Mouse (Mus musculus) left cerebral cortex, postnatal 10 days (tissue): ENCODE measurements at regions not wholly inside any gene's neighbourhood (a gene's known extent, or its start where the extent isn't known, plus 50 kb on each side); places are given as distances from the start of the nearest gene placed in this dataset.
"Not testable (repeated sequence)": the region's sequence is repeated elsewhere in the genome, so short reads cannot be mapped to it uniquely, and the experiment has no call there.

Experiments used
- DNase-seq, 2 experiments: peaks; one replicate each; pipeline ENCODE4 v3.0.0; 2021 to 2022; ENCODE audit warnings: low spot score in 2 of 2, mixed read lengths in 1 of 2; ENCODE audit errors: extremely low spot score in 1 of 2
- intact Hi-C: fragments of 180-260 bp; cut with DNase I; formaldehyde crosslinking; loops from one replicate; pipeline ENCODE4 v1.15.1; 2025

DNA sequence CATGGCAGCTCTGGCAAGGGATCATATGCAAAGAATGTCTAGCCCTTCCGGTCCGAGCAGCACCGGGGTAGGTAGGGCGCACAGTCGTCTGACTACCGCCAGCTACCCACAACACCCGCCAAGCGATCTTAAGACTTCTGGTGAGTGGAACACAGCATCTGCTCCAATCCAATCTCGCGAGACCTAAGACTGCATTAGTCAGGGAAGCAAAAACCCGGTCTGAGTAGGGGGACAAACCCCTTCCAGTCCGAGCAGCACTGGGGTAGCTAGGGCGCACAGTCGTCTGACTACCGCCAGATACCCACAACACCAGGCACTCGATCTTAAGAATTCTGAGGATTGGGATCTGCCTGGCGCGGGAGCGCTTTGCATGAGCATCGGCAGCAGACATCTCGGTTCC is 57.1 kb downstream of the Nap1l2 start:
- intact Hi-C loops, DNase-seq: not testable (repeated sequence)

DNA sequence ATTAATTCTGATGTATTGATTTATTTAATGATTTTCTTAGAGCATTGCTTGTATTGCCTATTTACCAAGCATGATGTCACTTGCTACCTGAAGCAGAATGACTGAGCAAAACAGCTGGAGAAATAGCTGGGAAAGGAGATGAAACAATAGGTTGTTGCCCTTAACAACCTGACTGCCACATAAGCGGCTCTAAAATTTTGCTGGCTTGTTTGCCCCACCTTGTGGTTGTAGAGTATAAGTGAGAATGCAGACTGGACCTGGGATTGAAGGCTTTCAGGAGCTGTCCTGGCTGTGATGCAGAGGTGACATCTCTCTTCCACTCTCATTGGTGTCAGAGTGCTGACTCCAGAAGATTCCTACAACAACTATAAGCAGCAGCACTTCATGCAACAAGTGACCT is 77.3 kb downstream of the Nap1l2 start:
- intact Hi-C loops: no loop called here
- DNase-seq: no peak

DNA sequence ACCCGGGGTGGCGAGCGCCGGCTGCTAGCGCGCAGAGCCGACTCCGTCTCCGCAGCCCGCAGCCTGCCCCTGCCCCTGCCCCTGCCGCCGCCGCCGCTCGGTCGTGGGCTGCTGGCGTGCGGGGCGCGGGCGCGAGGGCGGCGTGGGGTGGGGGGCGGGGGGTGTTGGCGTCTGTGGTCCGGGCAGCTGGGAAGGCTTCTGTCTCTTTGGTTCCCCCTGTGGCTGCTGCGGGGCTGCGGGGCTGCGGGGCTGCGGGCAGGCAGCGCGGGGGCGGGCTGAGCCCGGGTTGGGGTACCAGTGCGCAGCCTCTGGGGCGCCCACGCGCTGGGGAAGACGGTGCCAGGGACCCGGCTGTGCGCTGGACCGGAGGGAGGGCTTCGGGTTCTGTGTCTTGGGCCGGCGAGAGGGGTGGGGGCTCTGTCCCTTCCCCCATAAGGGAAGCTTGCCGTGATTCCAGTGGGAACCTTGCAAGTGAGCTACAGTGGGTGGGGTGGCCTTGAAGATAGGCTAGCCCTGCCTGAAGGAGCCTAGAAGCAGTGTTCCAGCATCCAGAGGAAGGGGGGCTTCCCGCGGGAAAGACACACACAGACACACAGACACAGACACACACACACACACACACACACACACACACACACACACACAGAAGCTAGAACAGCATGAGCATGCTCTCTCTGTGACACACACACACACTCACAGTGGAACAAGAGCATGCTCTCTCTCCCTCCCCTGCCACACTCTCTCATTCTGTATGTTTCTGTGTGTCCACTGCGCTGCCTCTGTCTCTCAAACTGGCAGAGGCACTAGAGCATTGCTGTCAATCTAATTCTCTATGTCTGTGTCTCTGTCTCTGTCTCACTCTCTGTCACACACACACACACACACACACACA is 118.5 kb downstream of the Nap1l2 start:
- intact Hi-C loops, DNase-seq: not testable (repeated sequence)

DNA sequence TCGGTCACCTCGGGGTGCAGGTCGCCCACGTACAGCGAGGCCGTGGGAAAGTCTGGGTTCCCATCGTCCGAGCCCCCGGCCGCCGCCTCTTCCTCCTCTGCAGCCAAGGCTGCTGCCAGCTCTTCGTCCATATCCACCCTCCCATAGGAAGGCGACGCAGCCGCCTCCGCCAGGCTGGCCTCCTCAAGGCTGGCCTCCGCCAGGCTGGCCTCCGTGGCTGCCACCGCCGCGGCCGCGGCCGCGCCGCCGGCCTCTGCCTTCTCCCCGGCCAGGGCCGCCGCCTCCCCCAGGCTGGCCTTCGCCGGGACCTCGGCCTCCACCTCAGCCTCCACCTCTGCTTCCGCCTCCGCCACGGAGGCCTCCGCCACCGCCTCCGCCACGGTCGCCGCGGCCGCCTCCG is 119.3 kb downstream of the Nap1l2 start:
- intact Hi-C loops: not testable (repeated sequence)

DNA sequence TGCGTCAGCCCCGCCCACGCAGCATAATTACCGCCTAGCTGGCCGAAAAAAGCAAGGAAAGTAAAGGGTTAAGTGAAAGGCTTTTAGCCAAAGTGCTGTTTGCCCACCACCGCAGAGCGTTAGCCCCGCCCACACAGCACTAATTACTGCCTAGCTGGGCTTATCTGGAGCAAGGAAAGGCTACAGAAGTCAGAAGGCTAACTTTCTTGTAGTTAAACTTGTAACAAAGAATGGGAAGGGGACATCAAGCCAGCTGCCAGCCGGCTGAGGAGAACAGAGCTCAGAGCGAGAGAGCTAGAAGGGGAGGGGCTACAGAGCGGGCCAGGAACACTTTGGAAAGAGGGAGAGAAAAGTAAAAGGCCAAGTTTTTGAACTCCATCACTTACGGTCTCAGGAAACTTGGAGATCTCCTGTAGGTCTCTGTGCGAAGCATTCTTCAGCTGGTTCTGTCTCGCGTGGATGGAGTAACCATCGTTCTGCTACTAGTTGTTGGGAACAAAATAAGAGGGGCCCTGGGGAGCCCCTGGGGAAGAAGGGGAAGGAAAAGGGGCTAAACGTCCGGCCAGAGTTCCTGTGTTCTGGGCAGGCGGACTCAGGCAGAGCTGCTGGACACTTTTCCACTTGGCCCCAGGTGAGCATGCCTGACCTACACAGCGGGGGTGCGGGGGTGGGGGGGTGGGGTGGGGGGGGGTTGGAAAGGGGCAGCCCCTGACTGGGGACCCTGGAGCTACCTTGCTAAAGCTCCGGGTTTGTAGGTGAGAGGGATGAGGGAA is 98.3 kb downstream of the 1700018G05Rik start:
- peak in 1 of 2 experiments; percentile 30 for DNase-seq
- intact Hi-C loops: no loop called here

More for the DNA sequence above, 119.3 kb downstream of the Nap1l2 start:
- DNase-seq: not testable (repeated sequence)

DNA sequence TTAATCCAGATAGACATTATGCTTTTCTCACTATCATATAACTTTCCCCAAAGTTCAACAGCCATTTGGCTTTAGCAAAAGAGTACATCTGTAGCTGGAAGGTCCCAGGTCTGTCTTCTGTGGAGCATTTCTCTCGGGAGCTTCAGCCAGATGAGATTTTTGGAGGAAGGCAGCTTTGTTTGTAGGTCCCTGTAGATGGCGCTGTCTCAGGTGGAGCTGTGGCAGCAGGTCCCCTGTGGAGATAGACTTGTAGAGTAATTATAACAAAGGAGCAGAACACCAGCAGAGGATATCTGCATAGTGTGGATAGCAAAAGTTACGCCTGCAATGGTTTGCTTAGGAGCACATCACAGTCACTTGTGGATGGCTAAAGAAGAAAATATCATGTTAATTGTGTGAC is 97.3 kb downstream of the 1700018G05Rik start:
- DNase-seq, intact Hi-C loops: not testable (repeated sequence)

DNA sequence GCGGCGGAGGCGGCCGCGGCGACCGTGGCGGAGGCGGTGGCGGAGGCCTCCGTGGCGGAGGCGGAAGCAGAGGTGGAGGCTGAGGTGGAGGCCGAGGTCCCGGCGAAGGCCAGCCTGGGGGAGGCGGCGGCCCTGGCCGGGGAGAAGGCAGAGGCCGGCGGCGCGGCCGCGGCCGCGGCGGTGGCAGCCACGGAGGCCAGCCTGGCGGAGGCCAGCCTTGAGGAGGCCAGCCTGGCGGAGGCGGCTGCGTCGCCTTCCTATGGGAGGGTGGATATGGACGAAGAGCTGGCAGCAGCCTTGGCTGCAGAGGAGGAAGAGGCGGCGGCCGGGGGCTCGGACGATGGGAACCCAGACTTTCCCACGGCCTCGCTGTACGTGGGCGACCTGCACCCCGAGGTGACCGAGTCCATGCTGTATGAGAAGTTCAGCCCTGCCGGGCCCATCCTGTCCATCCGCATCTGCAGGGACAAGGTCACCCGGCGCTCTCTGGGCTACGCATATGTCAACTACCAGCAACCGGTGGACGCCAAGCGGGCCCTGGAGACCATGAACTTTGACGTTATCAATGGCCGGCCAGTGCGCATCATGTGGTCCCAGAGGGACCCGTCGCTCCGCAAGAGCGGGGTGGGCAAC is 85.4 kb downstream of the 1700018G05Rik start:
- intact Hi-C loops, DNase-seq: not testable (repeated sequence)

DNA sequence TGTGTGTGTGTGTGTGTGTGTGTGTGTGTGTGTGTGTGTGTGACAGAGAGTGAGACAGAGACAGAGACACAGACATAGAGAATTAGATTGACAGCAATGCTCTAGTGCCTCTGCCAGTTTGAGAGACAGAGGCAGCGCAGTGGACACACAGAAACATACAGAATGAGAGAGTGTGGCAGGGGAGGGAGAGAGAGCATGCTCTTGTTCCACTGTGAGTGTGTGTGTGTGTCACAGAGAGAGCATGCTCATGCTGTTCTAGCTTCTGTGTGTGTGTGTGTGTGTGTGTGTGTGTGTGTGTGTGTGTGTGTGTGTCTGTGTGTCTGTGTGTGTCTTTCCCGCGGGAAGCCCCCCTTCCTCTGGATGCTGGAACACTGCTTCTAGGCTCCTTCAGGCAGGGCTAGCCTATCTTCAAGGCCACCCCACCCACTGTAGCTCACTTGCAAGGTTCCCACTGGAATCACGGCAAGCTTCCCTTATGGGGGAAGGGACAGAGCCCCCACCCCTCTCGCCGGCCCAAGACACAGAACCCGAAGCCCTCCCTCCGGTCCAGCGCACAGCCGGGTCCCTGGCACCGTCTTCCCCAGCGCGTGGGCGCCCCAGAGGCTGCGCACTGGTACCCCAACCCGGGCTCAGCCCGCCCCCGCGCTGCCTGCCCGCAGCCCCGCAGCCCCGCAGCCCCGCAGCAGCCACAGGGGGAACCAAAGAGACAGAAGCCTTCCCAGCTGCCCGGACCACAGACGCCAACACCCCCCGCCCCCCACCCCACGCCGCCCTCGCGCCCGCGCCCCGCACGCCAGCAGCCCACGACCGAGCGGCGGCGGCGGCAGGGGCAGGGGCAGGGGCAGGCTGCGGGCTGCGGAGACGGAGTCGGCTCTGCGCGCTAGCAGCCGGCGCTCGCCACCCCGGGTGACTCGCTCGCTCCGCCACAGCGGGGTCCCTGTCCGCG is 84.4 kb downstream of the 1700018G05Rik start:
- intact Hi-C loops, DNase-seq: not testable (repeated sequence)

DNA sequence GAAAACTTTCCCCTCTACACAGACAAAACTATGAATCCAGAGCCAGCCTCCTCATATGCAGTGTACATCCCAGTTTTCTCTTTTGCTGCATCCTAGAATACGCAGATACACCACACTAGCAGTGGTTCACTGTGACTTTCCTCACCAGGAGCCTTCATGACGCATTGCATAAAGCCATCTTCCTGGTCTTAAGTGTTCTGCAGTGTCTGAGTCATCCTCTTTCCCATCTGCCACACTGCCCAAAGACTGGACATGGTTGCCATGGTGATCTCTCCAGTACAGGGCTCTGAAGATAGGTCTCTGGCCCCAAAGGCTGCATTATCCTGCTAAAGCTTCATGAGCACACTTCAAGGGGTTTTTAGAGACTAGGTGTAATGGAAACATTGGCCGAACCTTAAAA is 65.8 kb downstream of the 1700018G05Rik start:
- DNase-seq, intact Hi-C loops: not testable (repeated sequence)
